Mouse (Mus musculus): ENCODE measurements around the gene Tsc1. TPM values are rescaled to one million over a fixed set of nuclear protein-coding genes. Genes with fewer than 3 reads are reported as not detected.

Gene Tsc1
- total RNA-seq (2021) = 10 to 100 TPM; 18.5 to 21.3 TPM
- long read RNA-seq, experiment 1, partial matches to known transcripts = 2 of 2 reads
- long read RNA-seq, experiment 1, other reads (novel, unspliced or antisense) = 0 of 2 reads
- long read RNA-seq, experiment 2, partial matches to known transcripts = 3 of 13 reads
- long read RNA-seq, experiment 2, other reads (novel, unspliced or antisense) = 10 of 13 reads

DNA sequence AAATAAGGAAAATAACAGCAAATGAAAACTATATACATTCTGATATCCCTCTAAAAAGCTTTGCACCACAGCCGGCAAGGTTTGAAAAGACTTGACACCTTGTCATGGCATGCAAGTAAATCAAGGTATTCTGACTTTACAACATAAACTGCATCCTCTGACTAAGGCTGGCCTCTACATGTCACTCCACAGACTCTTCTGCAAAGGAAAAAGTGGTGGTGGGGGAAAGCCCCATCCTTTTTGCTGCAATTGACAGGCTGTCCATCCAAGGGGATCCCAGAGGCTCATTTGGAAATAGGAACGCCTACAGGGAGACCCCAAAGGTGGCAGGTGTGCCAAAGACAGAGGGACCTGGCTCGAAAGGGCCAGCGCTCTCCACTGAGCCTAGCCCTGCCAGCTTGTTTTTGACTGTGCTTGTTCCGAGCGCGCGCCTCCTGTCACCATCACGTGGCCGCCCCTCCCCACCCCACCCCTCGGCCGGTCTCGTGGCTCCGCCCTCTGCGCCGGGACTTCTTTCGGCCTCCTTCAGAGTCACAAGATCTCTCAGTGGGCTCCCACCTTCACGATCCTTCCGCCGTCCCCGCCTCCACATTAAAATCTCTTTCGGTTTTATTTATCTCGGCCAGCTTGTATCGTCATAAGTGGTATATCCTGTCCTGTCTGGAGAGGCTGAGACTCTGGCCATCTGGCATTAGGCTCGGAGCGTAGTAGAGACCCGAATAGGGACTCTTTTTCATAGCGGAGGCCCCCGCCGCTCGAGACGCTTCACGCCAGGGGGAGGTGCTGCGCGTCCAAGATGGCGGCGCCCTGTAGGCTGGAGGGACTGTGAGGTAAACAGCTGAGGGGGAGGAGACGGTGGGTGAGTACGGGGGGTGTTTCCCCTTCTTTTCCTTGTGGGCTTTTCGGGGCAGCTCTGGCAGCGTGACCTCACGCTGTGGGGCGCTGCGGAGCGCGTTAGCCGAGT lies at the start of gene Tsc1:
Tsc1 (plus strand) TSS at position 768 of the 964 bp plus-strand sequence.
- peak; percentile 88 to 89 for DNase-seq (ENCODE audit: low spot score in 2 of 2)

DNA sequence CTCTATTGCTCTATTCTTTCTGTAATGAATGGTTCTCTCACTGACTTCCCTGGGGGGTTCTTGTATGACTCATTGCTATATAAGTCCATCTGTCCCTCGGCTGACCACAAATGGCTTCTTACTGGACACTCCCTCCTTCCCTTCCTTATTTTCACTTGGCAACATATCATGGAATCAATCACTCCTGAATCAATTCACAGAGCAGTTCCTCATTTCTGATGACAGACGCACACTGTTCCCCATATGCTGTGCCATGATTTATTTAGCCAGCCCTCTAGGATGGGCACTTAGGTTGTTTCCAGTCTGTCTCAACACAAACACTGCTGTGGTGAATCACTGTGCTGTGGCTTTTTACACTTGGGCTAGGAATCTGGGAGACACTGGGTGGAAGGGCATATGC lies 49.5 kb upstream of the Tsc1 start:
- no peak for DNase-seq (ENCODE audit: low spot score in 2 of 2)

DNA sequence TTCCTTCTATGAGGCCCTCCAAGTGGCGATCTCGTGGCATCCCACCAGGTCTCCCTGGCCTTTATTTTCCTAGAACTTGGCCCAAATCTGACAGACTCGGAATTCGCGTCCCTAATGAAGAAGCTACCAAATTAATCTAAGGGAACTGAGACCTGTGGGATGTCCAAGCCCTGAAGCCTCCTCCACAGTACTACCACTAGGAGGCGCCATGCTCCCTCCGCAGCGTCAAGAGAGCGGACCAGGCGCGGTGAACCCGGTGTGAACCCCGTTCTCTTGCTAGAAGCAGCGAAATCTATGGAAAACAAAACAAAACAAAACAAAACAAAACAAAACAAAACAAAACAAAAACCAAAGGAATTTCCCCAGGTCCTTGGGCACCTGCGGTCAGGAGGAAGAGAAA lies 48.2 kb upstream of the Tsc1 start:
- DNase-seq (ENCODE audit: low spot score in 2 of 2) = peak; percentile 57 to 68

DNA sequence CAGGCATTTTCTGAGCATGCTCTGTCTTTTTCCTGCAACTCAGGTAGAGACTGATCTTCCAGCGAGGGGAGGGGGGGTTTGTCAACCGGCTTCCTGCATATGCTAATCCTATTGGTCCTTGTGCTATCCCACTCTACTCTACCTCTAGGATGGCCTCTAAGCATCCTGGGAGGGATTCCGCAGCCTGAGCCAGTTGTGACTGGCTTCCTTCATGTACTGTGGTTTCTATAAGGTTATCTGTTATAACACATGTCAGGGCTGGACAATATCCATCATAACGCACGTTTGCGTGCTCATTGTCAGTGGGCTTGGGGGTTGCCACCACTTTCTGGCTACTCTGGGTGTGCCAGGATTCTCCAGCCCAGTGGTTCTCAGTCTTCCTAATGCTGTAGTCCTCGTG lies 45.0 kb upstream of the Tsc1 start:
- DNase-seq (ENCODE audit: low spot score in 2 of 2) = no peak

DNA sequence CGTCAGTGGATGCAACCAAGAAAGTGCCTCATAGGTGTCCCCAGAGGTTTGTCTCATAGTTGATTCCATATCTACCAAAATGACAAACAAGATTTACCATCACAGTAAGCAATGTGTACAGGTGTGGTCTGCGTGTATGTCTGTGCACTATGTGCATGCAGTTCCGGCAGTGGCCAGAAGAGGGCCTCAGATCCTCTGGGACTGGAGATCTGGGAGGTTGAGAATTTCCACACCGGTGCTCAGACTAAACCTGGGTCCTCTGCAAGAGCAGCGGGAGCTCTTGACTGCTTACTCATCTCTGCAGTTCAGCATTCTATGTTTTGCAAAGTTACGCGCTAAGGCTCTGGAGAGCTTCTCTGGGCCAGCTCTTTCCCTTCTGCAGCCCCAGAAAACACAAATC lies 44.0 kb upstream of the Tsc1 start:
- DNase-seq (ENCODE audit: low spot score in 2 of 2) = no peak

DNA sequence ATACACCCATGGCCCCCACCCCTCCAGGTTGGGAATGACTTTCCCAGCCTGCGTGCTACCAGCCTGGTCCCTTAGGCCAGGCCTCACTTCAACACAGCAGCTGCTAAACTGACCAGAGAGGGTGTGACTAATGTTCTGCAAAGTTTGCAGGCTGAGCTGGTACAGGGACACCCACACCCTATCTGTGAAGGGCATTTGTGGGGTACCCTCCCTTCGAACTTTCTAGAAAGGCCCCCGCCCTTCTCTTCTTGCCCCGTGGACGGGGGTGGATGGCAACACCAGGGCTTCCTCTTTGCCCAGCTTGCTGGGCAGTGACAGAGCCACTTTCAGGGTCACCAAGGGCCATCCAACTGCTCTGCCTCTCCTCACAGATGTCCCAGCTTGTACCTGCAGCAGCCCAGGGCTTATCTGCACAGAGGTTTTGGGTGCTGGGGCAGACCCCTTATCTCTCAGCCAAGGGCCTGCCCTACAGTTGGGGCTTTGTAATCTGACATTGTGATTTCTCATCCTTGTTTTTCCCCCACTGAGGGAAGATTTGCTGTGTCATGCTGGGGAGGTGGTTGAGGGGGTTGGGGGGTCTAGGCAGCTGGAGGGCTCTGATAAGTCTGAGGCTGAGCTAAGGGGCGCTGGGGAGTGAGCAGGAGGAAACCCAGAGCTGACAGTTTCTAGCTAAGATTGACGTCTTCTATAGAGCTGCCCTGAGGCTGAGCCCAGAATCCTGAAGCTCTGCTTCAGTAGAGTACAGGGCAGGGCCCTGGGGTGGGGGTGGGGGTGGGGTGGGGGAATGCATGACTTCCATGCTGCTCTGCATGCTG lies 43.1 kb upstream of the Tsc1 start:
- no peak for DNase-seq (ENCODE audit: low spot score in 2 of 2)

DNA sequence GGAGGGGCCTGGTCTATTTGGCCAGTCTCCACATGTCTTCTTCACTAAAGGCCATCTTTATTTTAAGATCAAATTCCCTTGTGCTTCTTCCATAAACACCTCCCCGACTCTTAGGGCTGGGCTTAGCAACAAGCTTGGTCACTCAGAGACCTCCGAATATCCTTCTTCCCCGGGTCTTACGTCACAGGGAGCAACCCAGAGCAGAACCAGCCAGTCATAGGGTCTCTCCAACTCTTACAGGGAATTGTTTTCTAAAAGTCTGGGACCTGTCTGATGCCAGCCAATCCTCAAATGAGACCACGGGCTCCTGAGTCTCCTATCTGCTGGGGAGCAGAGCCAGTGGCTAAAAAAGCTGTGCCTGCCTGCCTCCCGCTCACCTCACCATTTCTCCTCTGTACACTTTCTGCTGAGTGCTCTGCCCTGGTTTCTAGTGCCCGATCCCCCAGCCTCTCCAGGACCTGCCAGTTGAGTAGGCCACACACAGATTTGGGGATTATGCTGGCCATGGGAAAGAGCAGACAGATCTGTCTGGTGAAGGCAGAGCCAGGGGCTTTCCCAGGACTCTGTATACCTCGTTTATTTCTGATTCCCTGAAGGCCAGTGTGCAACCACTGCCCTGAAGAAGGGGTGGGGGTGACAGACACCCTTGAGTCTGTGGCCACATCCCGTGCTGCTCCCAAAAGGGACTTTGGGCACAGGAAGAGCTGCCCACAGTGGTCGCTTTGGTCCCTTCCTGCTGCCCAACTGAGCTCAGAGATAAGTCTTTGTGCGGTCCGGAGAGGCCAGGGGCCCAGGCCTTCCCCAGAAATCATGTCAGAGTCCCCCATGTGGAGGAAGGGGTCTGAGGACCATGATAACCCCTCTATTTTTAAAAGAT lies 42.1 kb upstream of the Tsc1 start:
- no peak for DNase-seq (ENCODE audit: low spot score in 2 of 2)

DNA sequence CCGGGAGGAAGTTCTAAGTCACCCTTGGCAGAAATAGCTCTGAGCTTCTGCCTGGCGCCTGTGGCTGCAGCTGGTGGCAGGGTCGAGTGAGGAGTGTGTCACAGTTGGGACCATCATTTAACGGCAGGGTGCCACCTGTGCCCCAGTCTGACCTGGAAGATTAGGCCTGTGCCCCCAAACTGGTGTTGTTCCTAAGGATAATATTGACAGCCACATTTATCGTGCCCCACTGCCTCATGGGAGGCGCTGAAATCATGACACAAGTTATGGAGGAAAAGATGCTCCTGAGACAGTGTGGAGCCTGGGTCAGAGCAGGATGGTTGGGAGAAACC lies 41.5 kb upstream of the Tsc1 start:
- no peak for DNase-seq (ENCODE audit: low spot score in 2 of 2)

DNA sequence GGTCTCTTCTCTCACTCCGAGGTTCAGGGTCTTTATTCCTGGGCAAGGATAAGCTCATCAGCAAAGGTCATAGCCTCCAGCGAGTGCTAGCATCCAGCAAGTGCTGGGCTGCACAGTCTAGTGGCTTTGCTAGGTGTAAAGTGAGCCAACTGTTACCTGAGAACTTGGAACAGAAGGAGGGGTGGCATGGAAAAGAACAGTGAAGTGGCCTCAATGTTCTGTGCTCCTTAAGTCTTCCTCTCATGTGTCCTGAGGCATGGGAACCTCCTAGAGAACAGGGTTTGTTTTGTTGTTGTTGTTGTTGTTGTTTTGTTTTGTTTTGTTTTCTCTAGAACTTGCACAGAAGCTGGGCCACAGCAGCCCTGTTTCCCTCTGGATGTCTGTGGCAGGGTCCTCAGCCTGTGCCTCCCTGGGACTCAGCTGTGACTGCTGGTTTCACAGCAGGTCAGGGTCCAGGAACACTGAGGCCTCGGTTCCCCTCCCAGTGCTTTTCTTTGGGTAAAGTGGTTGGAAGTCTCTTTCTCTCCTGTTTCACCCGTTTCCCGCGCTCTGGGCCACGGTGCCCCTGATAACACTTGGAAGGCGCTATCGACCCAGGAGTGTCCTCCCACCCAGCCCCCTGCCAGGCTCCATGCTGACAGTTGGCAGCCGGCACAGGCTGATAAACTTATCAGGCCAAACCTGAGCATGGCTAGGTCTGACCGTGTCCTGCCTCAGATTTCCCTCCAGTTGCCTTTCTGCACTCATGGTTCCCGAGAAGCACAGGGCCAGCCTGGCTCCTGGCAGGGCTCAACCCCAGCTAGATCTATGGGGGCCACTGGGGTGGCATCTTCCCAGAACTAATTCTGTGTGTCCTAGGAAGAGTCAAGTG lies 39.1 kb upstream of the Tsc1 start:
- DNase-seq (ENCODE audit: low spot score in 2 of 2) = no peak

DNA sequence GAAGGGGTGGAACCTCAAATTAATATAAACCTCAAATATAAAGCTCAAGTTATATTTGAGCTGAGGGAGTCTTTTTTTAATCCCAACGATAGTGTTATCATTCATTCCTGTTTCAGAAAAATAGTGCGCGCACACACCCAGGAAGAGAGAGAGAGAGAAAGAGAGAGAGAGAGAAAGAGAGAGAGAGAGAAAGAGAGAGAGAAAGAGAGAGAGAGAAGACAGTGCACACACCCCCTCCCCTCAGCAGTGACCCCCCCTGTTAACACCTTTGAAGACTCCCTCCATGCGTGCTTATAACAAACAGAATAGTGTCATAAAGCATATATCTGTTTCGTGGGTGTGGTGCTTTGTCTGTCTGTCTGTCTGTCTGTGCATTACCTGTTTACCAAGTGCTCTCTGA lies 37.5 kb upstream of the Tsc1 start:
- no peak for DNase-seq (ENCODE audit: low spot score in 2 of 2)

DNA sequence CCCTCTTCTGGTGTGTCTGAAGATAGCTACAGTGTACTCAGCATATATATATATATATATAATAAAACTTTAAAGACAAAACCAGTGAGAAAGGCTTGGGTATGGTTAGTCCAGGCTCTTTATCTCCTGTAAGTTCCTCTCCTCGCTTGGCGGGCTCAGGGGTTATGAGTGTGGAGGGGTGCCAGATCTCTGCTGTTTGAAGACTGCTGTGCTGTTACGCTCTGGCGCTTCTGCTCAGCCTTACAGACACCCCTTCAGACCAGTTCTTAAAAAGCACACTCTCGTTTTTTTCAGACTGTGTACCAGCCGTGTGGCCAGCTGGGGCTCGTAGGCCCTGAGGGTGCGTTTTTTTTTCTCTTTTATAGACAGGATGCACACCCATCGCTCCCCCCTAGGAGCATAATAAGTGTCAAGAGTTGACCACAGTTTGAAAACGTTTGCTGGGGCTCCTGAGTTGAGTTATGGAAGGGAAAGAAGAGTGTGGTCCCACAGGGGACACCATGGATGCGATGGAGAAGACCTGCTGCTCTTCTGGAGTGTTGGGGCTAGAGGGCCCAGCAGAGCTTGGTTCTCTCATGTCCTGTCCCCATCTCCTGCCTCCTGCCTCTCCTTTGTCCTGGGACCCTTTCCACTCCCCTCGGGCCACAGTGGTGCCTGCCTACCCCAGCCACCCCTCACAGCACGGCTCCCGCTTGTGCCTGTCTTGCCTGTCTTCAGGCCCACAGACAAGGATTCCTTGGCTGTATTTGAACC lies 35.1 kb upstream of the Tsc1 start:
- no peak for DNase-seq (ENCODE audit: low spot score in 2 of 2)

DNA sequence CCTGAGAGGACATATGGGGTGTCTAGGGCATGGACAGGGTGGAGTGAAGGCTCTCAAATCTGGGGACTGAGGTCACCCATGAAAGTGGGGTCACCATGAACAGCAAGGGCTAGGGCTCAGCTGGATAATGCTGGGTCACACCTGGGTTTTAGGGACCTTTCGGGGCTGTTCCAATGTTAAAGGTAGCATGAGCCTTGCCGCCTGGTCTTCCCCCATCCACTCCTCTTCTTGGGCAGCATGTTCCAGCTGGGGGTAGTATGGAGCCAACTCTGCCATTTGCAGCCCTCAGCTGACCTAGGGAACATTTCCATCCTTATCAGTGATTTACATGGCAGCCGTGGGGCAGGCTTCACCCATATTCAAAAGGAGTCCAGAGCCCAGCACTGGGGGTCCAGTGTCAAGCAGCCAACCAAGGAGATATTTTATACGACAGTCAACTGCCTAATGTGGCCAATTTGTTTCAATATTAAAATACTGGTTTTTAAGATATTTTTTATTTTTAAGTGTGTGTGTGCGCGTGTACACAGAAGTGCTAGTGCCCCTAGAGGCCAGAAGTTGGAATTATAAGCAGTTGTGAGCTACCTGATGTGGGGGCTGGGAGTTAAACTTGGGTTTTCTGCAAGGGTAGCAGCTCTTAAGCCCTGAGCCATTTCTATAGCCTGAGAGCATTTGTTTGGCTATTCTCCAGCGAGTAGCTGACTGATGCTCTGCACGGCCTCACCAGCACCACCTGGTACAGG lies 34.3 kb upstream of the Tsc1 start:
- no peak for DNase-seq (ENCODE audit: low spot score in 2 of 2)

DNA sequence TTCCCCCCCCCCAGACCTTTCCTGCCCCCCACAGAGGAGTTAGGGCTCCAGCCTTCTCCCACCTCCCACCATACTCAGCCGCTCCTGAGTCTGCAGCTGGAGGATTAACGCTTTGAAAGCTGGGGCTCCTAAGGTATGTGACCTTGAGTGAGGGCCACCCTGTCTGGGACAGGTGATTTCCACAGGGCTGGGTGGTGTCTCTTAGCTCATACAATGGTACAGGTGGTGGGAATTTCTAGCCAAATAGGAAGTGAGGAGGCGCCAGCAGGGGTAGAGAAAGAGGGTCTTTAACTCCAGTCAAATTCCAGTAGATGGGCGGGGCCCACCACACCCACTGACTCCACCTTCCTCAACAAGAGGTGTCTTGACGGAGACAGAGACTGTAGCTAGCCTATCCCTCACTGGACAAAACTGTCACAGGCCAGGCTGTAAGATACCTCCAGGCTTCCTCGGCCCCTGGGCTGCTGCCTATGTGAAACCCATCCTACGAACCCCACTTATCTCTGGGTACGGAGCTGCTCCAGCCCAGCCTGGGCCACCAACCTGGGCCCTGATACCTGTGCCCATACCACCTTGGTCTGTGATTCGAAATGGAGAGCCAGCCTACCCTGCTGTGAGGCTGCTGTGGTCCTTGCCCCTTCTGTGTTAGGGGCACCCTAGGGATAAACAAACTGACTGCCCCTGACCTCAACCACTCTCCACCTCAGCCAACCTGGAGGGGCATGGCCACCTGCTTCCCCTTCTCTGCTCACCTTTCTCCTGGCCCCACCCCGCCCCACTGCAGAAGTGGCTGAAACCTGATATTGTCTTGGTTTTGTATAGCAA lies 33.5 kb upstream of the Tsc1 start:
- no peak for DNase-seq (ENCODE audit: low spot score in 2 of 2)

DNA sequence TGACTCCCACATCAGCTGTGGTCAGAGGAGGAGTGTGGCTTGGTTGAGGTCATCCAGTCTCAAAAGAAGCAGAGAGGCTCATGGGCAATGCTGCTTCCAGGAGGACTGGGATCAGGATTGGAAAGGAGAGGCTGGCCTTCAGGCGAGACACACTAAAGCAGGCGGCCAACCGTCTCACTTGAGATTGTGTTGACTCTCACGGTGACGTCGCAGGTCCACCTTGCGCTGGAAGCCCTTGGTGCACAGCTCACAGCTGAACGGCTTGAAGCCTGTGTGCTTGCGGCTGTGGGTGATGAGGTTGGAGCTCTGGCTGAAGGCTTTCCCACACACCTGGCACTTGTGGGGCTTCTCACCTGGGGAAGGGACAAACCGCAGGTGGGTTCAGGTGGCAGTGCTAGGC lies 31.2 kb upstream of the Tsc1 start:
- DNase-seq (ENCODE audit: low spot score in 2 of 2) = no peak

DNA sequence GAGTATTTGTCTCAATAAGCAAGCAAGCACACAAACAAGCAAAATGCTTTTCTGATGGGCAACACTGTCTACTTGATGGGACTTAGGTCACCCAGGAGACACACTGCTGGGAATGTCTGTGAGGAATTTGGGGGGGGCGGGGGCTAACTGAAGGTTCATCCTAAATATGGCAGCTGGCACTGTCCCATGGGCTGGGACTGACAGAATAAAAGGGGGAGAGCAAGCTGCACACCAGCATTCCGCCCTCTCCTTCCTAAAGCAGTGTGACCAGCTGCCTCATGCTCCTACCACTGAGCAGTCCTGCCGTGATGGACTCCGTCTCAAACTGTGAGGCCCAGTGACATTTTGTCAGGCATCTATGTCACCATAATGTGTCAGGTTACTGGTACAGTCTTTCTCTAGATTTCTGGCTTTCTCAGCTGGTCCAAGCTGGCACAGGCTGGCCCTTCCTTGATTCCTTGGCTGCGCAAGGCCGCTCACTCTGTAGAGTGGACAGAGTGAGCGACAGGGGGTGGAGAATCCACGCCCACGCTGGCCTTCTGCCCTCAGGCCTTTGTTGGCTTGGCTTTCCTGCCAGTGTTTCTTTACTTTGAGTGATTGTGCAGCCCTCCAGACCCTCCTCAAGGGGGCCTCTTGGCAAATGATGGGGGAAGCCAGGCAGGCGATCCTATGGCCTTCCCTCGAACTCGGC lies 30.2 kb upstream of the Tsc1 start:
- no peak for DNase-seq (ENCODE audit: low spot score in 2 of 2)

DNA sequence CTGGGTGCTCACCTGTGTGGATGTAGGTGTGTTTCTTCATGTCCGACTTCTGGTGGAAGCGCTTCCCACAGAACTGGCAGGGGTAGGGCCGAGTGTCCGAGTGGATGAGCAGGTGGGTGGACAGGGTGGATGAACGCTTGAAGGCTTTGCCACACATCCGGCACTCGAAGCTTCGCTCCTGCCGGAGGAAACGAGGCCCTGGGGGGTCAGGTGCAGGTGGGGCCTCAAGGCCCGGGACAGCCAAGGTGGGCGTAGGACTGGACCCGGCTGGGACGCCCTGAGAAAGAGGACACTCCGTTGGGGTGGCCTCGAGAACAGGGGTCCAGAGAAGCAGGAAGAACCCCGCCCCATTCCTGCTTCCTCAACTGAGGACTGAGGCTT lies 29.6 kb upstream of the Tsc1 start:
- DNase-seq (ENCODE audit: low spot score in 2 of 2) = no peak

DNA sequence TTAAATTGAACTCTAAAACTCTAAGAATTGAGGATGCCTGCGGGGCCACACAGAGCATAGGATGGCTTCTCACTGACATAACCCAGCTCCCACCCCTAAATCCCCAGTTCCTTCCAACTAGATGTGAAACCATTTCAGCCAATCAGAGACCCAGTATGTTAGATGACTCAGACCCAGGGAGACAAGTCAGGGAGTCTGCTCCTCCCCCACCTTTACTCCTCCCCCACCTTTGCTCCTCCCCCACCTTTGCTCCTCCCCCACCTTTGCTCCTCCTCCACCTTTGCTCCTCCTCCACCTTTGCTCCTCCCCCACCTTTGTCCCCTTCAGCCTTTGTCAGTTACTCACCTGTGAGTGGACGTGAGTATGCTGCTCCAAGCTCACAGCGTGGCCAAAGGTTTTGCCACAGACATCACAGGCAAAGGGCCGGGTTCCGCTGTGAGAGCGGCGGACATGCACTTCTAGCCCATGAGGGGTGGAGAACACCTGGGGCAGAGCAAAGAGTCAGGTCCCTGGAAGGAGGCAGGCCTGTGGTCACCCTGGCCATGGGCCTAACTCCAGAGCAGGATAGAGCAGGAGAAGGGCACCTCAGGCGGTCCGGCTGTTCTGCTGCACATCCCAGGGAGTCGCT lies 28.5 kb upstream of the Tsc1 start:
- no peak for DNase-seq (ENCODE audit: low spot score in 2 of 2)
